Mouse (Mus musculus) midbrain, postnatal 0 days (tissue): ENCODE measurements at regions not wholly inside any gene's neighbourhood (a gene's known extent, or its start where the extent isn't known, plus 50 kb on each side); places are given as distances from the start of the nearest gene placed in this dataset.

Source experiments
- ATAC-seq: fragments of 200-750 bp; cut with Nextera tagmentation; 2 replicates; pipeline ENCODE4 v1.8.0; 2017; ENCODE audit warnings: moderate number of reproducible peaks, mild to moderate bottlenecking, moderate TSS enrichment, moderate library complexity; ENCODE audit not compliant: low FRiP score
- DNase-seq: peaks from one replicate; pipeline ENCODE4 v3.0.0-alpha.2; 2015; ENCODE audit warnings: low spot score
- H3K27ac ChIP-seq: fragments of 300-500 bp; sonication (generic); 2 replicates; pipeline ENCODE4 v1.5.1; 2014; ENCODE audit warnings: low read depth, mild to moderate bottlenecking, low read length, mixed read lengths
- H3K27me3 ChIP-seq: fragments of 300-500 bp; sonication (generic); 2 replicates; pipeline ENCODE4 v1.6.1; 2014; ENCODE audit warnings: low read length, control low read depth, mixed read lengths; ENCODE audit not compliant: insufficient read depth
- H3K36me3 ChIP-seq: fragments of 300-500 bp; sonication (generic); 2 replicates; pipeline ENCODE4 v1.6.1; 2014; ENCODE audit warnings: low read length, control low read depth, mixed read lengths; ENCODE audit not compliant: insufficient read depth
- H3K4me1 ChIP-seq: fragments of 300-500 bp; sonication (generic); 2 replicates; pipeline ENCODE4 v1.6.1; 2014; ENCODE audit warnings: mild to moderate bottlenecking, control low read depth, antibody characterized with exemption, low read length, mixed read lengths; ENCODE audit not compliant: insufficient read depth
- H3K4me2 ChIP-seq: fragments of 300-500 bp; sonication (generic); 2 replicates; pipeline ENCODE4 v1.6.1; 2014; ENCODE audit warnings: low read depth, mild to moderate bottlenecking, low read length, mixed read lengths; ENCODE audit not compliant: poor library complexity, severe bottlenecking
- H3K4me3 ChIP-seq: fragments of 300-500 bp; sonication (generic); 2 replicates; pipeline ENCODE4 v1.5.1; 2014; ENCODE audit warnings: low read depth, mild to moderate bottlenecking, low read length, moderate library complexity
- H3K9ac ChIP-seq: fragments of 300-500 bp; sonication (generic); replicated peaks from 2 replicates; pipeline ENCODE4 v1.6.1; 2014; ENCODE audit warnings: mild to moderate bottlenecking, low read length, moderate library complexity, mixed read lengths; ENCODE audit not compliant: poor library complexity, severe bottlenecking
- H3K9me3 ChIP-seq: fragments of 300-500 bp; sonication (generic); 2 replicates; pipeline ENCODE4 v1.6.1; 2016; ENCODE audit warnings: low read length, control low read depth
- CTCF ChIP-seq: IDR thresholded peaks from 2 replicates; pipeline ENCODE4 v1.5.1; 2016; ENCODE audit warnings: antibody characterized with exemption, mild to moderate bottlenecking
- WGBS: fragments of 180-500 bp; shearing (Covaris S2); extraction: QIAGEN DNeasy Blood & Tissue Kit; methylation state at CpG from one replicate; pipeline ENCODE4 v1.1.7; 2014; 5-methylcytosine and 5-hydroxymethylcytosine counted together

- no peaks in the 10 kb centered on the region for H3K27me3 ChIP-seq
- DNase-seq (no peak), ATAC-seq (no peak)
- 20% methylated on average over 2 of the region's 2 CpGs for WGBS
- no peaks in the 10 kb centered on the region for H3K9me3 ChIP-seq
- no peak overlapping the region for H3K4me3 ChIP-seq
- no peak for TF ChIP-seq CTCF
- no peaks in the 10 kb centered on the region for H3K4me1 ChIP-seq
- H3K4me2 ChIP-seq: no peak overlapping the region
- no peaks in the 10 kb centered on the region for H3K36me3 ChIP-seq
- no peak overlapping the region for H3K27ac ChIP-seq
- H3K9ac ChIP-seq: no peak overlapping the region
Measured at GRCm38 (mm10) chr14:74464027-74464682, 176.5 kb upstream of the Htr2a start.

GRCm38 (mm10) chr14:74495504-74495903 lies 145.1 kb upstream of the Htr2a start:
- Histone ChIP-seq H3K36me3 (no peaks in the 10 kb centered on the region), H3K27ac (no peak overlapping the region), H3K27me3 (no peaks in the 10 kb centered on the region), H3K4me3 (no peak overlapping the region), H3K4me1 (no peaks in the 10 kb centered on the region), H3K4me2 (no peak overlapping the region), H3K9me3 (no peaks in the 10 kb centered on the region), H3K9ac (no peak overlapping the region)
- DNase-seq (no peak), ATAC-seq (no peak)
- no peak for TF ChIP-seq CTCF

GRCm38 (mm10) chr14:74511521-74511920 lies 129.1 kb upstream of the Htr2a start:
- TF ChIP-seq CTCF: no peak
- 76% methylated on average over 2 of the region's 2 CpGs for WGBS
- Histone ChIP-seq H3K9ac (no peak overlapping the region), H3K4me1 (no peaks in the 10 kb centered on the region), H3K4me3 (no peak overlapping the region), H3K27me3 (no peaks in the 10 kb centered on the region), H3K27ac (no peak overlapping the region), H3K36me3 (no peaks in the 10 kb centered on the region), H3K4me2 (no peak overlapping the region), H3K9me3 (no peaks in the 10 kb centered on the region)
- DNase-seq (no peak), ATAC-seq (no peak)

- H3K4me1 ChIP-seq: no peaks in the 10 kb centered on the region
- WGBS: 92% methylated on average over 3 of the region's 3 CpGs
- no peaks in the 10 kb centered on the region for H3K36me3 ChIP-seq
- DNase-seq (no peak), ATAC-seq (no peak)
- TF ChIP-seq CTCF: no peak
- H3K27ac ChIP-seq: no peak overlapping the region
- H3K9me3 ChIP-seq: no peaks in the 10 kb centered on the region
- no peak overlapping the region for H3K9ac ChIP-seq
- no peak overlapping the region for H3K4me3 ChIP-seq
- H3K27me3 ChIP-seq: no peaks in the 10 kb centered on the region
- H3K4me2 ChIP-seq: no peak overlapping the region
Measured at GRCm38 (mm10) chr14:74516451-74516850, 124.2 kb upstream of the Htr2a start.

- WGBS: 75% methylated on average over 6 of the region's 6 CpGs
- ATAC-seq: no peak
Measured at GRCm38 (mm10) chr14:74519531-74519930, 121.1 kb upstream of the Htr2a start.

GRCm38 (mm10) chr14:74521669-74522068 lies 119.0 kb upstream of the Htr2a start:
- H3K4me2 ChIP-seq: no peak overlapping the region
- H3K4me1 ChIP-seq: no peaks in the 10 kb centered on the region
- no peaks in the 10 kb centered on the region for H3K27me3 ChIP-seq
- no peak for DNase-seq
- no peak overlapping the region for H3K4me3 ChIP-seq
- no peaks in the 10 kb centered on the region for H3K36me3 ChIP-seq
- ATAC-seq: no peak
- no peak for TF ChIP-seq CTCF
- no peaks in the 10 kb centered on the region for H3K9me3 ChIP-seq
- 93% methylated on average over 3 of the region's 3 CpGs for WGBS
- no peak overlapping the region for H3K27ac ChIP-seq
- H3K9ac ChIP-seq: no peak overlapping the region

More at GRCm38 (mm10) chr14:74519531-74519930, 121.1 kb upstream of the Htr2a start:
- H3K36me3 ChIP-seq: no peaks in the 10 kb centered on the region
- no peak for TF ChIP-seq CTCF
- no peak overlapping the region for H3K4me2 ChIP-seq
- no peak for DNase-seq
- H3K27me3 ChIP-seq: no peaks in the 10 kb centered on the region
- no peak overlapping the region for H3K27ac ChIP-seq
- H3K4me3 ChIP-seq: no peak overlapping the region
- H3K9ac ChIP-seq: no peak overlapping the region
- H3K4me1 ChIP-seq: no peaks in the 10 kb centered on the region
- H3K9me3 ChIP-seq: no peaks in the 10 kb centered on the region
